Mouse (Mus musculus): Measurements from ENCODE around the gene Gm42372.

The Gm42372 gene

DNA sequence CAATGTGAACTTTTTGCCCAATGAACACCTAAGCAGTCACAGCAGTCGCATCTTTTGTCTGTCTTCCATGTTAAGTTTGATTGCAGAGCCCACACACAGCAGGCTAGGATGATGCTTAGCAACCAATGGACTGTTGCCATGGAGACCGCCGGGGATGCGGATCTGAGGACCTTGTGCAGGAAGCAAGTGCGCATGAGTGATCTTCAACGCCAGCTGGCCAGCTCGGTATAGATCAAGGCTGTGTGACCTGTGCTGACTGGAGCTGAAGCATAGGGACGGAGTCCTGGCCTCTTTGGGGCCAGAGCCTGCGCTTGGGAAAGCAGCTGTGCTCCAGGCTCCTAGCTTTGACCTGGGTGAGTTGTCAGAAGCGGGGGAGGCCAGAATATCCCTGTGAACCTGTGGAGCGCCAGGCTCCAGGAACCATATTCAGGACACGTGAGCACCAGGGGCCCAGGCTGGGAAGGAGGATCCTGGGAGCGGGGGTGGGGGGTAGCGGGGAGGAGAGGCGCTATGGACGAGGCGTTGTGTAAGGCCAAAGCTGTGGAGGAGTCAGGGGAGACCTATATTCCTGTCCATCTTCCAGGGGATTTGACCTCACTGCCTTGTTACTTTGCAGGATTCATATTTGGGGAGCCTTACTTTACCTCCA, 23.2 kb upstream of the Gm42372 start, which contains the start of gene Pnmal1:
Gene Pnmal1, plus strand, starts transcription at position 141 of the 649 bp plus-strand sequence.
- intact Hi-C loops (cut with DNase I), result no loop called here

DNA sequence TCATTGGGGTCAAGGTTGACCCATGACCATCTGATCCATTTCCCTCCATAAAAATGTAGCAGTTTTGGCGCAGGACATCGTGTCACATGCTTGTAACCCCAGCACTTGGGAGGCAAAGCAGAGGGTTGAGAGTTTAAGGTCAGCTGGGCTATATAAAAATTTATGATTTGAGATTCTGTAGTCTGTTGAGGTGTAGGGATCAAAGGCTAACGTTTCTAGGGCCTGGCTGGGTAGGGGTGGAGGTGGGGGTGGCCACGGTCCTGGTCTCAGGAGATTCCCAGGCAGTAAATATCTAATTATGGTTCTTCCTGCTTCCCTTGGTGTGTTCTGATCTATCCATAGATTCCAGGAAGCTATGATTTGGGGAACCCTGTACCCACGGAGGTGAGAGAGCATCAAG, 21.2 kb upstream of the Gm42372 start:
- intact Hi-C loops (cut with DNase I), result no loop called here

DNA sequence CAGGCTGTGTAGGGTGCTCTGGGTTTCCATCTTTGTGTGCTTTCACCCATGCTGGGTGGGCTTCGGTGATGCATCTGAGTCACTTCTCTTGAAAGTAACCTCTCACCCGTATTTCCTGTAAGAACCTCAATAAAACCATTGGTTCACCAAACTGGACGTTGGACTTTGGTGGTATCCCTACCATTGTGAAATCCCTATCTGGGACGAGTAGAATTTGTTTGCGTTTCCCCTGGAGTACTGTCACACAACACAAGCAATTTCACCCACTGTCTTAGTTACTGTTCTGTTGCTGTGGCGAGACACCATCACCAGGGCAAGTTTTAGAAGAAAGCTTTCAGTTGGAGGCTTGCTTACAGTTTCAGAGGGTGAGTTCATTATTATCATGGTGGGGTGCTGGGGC, 14.5 kb upstream of the Gm42372 start:
- intact Hi-C loops (cut with DNase I), result no loop called here

DNA sequence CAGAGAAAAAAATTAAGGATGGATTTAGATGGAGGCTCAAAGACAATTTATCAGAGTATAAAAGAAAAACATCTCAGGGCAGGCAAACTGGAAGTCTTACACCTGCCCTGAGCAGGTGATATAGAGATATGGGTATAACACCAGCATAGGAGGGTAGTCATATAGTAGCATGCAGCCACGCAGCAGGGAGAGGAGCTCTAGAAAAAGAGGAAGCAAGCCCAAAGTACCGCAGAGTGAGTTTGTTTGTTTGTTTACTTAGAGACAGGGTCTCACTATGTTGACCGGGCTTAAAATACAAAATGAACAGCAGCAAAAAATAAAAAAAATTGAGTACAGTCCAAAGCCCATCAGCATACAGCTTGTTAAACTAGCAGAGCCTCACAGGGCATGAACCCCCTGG, 11.7 kb upstream of the Gm42372 start:
- intact Hi-C loops (cut with DNase I), result no loop called here

DNA sequence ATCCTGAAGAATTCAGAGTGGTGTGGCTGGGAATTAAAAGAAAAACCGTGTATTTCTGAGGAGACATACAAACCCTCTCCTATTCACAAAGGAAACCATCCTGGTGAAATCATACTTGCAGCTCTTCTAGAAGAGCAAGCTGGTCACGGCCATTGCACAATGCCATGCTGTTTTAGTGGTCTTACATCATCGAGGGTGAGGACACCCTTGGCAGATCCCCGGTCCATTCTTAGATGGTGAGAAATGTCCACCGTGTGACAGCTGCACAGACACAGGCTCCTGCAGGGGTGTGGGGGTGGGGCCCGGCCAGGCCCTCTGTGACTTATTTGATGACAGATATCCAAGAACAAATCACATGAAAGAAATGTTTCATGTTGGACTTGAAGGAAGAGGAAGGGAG, 8.9 kb upstream of the Gm42372 start:
- intact Hi-C loops (cut with DNase I), result no loop called here

DNA sequence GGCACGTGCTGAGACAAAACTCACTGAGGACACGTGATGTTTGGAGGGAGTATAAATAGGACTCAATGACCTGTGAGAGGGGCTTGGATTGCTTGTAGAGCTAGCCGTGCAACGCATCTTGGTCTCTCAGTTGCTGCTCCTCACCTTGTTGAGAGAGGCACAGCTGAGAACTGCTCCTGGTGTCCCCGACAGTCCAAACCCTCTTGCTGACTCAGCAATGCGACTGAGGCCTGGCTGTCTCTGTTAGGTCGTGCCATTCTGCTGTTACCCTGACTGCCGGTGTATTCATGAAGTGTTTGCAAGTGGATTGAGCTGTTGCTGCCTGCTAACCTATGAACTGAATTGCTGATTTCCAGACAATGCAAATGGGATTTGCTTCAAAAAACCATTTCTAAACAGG, 6.6 kb upstream of the Gm42372 start:
- intact Hi-C loops (cut with DNase I), result no loop called here

DNA sequence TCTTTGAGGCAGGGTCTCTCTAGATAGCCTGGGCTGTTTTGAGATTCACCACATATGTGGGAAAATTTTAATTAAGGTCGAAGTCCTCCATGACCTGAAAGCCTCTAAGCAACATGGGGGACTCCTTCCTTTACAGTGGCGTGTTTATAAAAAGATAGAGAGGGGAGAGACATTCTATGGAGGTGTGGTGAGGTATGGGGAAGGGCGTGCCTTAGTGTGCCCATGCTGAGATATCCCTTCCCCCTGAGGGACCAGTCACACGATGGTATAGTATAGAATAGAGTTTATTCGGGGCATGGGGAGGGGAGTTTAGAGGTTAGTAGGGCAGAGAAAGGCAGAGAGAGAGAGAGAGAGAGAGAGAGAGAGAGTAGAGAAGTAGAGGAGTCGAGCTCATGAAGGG, 4.7 kb upstream of the Gm42372 start:
- intact Hi-C loops (cut with DNase I), result no loop called here

DNA sequence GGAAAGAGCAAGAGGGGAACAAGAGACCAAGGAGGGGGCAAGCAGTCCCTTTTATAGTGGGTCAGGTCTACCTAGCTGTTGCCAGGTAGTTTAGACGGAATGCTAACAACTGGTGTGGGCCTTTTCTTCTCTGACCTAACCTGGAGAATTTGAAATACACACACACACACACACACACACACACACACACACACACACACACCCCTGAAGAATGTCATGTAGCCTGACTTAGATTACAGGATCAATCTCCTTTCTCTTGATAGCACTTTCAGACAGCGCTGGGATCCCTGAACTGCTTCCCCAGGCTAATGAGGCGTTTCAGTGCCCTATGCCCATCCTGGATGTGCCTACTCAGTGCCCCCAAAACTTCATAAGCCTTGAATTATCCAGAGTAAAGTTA, 4.3 kb upstream of the Gm42372 start:
- intact Hi-C loops (cut with DNase I), result no loop called here

DNA sequence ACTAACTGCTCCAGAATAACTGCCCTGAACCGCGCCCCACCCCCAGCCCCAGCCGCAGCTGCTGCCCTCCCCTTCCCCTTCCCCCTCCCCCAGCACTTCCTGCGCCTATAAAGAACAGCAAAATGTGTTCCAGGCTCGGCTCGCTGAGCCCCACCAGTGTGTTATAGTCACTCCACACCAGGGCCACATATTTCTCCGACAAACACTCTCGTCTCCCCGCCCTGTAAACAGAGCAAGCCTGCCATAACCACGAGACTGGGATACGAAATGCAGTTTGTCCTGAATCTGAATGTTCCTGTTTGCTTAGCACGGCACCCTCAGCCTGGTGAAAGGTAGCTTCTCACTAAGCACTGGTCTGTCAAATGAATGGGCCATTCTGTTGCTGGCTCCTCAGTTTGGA, 2.5 kb upstream of the Gm42372 start:
- intact Hi-C loops (cut with DNase I), result no loop called here

DNA sequence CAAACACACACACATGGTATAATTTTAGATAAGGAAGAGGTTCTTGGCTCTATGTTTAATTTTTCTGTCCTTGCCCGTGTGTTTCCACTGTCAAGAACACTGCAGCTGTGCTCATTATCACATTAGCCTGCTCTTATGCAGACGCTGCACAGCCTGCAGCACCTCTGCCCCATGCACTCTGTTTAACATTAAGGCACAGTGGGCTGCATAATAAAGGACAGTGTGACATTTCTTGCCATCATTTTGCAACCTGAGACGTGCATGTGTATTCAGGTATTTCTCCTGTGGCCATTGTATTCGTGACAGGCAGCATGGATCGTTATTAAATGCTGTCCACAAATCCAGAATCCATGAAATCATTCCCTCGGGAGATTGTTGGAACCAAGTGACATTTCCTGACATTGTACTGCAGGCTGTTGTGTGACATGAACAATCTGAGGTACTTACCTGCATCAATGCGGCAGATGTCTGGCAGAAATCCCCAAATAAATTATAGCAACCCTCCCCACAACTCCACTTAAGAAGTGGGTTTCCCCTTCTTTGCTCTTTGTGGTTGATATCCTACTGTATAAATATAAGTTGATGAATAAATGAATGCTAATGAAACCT, 4.8 kb downstream of the Gm42372 start:
- intact Hi-C loops (cut with DNase I), result no loop called here

DNA sequence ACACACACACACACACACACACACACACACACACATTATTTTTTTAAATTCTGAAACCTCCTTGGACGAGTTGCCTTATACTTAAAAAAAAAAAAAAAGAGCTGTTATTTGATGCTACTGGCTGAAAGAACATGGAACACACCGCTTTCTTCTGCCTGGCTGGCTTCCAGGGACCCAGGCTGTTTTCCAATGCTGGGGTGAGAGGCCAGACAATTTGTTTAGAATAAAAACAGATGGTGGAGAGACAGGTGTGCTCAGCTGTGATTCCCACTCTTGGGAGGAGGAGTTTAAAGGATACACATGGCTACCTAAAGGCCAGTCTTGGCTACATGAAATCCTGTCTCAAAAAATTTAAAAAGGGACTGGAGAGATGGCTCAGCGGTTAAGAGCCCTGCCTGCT, 5.5 kb downstream of the Gm42372 start:
- intact Hi-C loops (cut with DNase I), result no loop called here

DNA sequence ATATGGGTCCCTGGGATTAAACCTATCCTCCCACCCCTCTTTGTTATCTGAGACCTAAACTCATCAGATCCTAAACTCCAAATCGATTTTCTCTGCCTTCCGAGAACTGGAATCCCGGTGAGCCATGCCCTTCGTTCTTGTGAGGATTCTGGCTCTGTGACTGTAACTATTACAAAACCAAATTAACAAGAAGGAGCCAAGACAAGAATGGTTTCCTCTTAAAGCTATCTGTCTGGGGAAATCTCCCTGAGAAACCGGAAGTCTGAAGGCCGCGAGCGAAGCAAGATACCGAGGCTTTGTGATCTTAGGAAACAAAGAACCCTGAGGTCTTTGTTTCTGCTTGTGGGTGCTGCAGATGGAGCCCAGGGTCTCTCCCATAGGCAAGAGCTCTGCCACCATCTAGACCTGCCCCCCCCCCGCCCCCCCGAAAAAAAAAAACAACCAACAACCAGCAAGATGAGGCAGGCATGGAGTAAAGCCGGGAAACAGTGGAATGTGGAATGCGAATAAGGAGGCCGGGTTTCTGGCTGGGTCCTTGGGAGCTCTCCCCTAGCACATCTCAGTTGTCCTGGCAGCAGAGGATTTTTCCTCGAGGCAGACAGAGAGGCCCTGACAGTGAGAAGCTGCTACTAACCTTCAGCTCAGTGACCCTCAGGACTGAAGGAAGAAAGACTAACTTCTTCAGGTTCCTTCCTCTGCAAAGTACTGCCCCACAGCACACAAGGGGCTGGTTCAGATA, 7.3 kb downstream of the Gm42372 start:
- intact Hi-C loops (cut with DNase I), result no loop called here

DNA sequence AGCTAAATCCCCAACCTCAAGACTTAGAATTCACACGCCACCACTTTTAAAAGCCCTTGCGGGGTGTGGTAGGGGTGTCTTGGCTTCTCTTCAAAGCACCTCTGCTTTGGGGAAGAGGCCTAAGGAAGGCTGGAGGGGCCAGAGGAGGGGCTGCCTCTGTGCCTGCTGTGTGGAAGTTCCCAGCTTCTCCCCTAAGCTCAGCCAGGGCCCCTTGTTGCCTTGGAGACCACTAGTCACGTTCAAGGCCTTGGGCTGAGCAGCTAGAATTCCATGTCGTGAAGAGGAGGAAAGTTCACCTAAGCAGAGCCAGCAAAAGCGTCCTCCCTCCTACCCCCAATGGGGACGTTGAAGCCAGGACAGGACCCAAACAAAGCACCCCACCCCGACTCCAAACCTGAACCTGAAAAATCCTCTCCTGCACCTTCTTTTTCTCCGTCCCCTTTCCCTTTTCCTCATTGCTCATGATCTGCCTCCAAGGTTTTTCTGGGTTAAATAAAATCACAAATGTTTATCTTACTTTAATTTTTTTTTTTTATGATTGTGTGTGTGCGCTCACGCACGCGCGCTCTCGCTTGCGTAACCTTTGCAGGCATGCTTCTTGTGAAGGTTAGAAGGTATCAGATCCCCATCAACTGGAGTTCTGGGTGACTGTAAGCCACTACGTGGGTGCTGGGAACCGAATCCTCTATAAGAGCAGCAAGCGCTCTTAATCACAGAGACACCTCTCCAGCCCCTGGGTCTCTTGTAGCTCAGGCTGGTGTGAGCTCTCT, 9.0 kb downstream of the Gm42372 start:
- intact Hi-C loops (cut with DNase I), result no loop called here

DNA sequence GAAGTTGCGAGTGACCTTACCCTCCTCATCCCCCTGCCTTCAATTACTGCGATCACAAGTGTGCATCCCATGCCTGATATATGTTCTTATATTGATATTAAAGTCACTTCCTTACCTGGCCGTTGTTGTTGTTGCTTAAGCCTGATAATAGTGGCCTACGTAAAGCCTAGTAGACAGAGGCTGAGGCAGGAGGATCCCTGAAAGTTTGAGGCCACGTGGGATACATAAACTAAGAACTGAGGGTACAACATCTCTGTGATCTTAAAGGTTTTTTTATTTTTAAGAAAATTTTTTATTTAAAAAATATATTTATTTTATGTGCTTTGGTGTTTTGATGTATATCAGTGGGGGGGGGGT, 9.5 kb downstream of the Gm42372 start, which contains the start of gene Ccdc8:
Gene Ccdc8, plus strand, starts transcription at position 258 of the 357 bp plus-strand sequence.
- intact Hi-C loops (cut with DNase I), result no loop called here

DNA sequence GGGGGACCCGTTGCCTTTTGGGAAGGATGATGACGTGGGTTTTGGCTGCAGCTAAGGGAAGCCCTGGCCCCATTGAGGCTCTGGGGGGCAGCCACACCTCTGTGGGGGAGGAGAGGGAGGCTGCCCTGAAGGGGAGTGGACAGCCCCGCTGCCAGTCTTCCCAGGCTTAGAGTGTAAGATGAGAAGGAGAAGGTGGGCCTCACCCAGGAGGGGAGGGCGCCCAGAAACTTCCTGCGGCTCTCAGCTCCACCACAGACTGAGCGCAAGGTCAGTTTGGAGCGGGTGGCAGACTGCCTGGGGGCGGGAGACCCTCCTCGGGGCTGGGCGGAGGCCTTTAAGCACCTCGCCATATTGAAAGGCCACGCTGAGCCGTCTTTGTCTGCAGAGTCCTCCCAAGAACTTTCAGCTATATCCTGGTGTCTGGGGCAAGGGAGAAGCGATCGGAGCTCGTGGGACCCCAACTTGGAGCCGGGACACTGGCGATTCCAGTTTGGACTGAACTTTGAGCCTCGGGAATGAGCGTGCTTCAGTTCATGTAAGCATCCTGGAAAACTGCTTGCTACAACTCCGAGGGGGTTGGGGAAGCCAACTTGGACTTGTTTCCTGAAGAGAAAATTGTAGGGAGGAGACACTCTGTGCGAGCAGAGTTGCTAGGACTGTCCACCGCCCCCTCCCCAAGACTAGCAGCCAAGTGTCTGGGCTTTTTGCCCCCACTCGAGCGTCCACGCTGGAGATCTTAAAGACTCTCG, 10.9 kb downstream of the Gm42372 start:
- intact Hi-C loops (cut with DNase I), result no loop called here

DNA sequence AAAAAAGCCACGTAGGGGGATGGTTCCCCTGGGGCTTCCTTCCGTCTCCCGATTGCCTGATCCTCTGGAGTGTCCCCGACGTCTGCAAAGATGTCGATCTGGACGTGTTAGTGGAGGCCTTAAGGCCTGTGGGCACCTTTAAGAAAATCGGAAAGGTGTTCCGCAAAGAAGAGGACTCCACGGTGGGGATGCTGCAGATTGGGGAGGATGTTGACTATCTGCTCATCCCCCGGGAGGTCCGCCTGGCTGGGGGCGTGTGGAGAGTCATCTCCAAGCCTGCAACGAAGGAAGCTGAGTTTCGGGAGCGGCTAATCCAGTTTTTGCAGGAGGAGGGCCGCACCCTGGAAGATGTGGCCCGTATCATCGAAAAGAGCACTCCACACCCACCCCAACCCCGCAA, 11.5 kb downstream of the Gm42372 start:
- intact Hi-C loops (cut with DNase I), result no loop called here

DNA sequence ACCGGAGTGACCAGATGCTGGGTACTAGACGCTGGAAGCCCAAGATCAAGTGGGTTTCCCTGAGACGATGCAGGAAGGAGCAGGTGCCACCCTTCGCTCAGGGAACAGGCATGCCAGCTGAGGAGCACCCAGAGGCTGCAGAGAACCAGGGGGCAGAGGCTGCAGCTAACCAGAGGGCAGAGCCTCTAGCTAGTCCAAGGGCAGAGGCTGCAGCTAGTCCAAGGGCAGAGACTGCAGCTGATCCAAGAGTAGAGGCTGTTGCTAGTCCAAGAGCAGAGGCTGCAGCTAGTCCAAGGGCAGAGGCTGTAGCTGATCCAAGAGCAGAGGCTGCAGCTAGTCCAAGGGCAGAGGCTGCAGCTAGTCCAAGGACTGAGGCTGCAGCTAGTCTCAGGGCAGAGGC, 12.5 kb downstream of the Gm42372 start:
- intact Hi-C loops (cut with DNase I), result no loop called here

DNA sequence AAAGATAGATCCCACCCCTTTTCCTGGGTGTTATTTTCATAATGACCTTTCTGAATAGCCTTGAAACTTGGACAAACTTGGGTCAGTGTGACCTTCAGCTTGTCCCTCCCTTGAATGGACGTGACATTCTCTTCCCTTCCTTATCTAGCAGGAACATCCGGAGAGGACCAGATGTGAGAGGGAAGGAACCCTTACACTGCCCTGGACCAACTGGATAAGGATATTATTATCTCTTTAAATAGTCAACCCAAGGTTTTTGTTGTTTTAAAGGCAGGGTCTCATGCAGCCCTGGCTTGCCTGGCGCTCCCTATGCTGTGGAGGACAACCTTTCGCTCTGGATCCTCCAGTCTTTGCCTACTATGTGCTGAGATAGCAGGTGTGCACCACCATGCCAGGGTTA, 16.3 kb downstream of the Gm42372 start:
- intact Hi-C loops (cut with DNase I), result no loop called here

DNA sequence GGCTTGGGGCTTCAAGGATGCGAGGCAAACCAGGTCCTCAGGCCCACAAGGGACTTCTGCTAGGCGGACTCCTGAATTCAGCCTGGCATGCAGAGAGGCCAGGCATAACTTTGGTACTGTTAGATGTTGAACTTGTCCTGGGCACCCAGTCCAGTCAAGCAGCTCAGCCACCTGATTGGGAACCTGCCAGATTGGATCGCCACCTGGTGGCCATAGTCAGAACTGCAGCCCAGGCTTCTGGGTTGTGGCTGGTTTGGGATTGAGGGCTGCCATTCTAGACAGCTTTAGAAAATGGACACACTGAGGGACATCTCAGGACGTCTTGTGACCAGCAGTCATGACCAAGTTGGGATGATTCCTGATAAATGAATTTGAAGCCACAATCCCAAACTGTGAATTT, 16.8 kb downstream of the Gm42372 start:
- intact Hi-C loops (cut with DNase I), result loop anchor here (1.0 to 5.0 kb wide), 2 partner anchors 49 to 53 kb away; no protein-coding TSS in a partner anchor

DNA sequence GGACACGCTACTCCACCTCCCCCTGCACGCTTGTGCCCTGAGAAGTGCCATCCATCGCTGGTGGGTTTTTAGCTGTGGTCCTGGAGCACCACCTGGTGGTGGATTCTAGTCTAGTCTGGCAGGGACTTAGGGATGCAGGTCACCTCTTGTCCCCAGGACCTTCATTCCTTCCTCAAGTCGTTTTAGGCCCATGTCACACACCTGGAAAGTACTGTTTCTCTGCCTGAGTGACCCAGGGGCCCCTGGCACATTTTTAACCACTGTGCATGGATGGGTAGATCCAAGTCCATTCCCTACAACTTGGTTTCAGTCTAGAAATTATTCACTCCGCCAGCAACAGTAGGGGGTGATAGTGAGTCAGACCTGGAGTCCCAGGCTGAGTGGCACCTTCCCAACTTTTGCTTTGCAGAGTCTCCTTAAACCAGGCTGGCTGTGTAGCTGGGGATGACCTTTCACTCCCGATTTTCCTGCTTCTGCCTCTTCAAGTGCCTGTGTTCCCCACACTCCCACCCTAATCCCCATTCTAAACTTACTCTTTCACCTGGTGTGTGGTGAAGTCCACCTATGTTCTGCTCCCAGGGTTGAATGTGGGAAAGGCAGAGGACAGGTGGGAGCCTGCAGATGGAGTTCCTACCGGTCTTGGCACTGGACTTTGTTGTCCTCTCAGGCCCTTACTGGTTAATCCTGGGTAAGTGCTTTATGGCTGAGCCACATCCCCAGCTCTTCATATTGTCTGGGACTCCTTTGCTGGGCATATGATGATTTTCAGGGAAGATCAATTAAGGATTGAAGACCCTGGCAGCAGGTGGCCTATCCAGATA, 19.7 kb downstream of the Gm42372 start:
- intact Hi-C loops (cut with DNase I), result loop anchor here (2.0 to 5.0 kb wide), 3 partner anchors 50 to 70 kb away; no protein-coding TSS in a partner anchor

All from adrenal gland (tissue).